Mouse (Mus musculus) lung, adult 2 months (tissue): ENCODE measurements around the gene Sdr9c7. TPM values are rescaled to one million over a fixed set of nuclear protein-coding genes. Genes with fewer than 3 reads are reported as not detected.
"Not testable (repeated sequence)": the region's sequence is repeated elsewhere in the genome, so short reads cannot be mapped to it uniquely, and the experiment has no call there.

Experiments used
- DNase-seq: peaks from one replicate; pipeline ENCODE4 v3.0.0; 2022
- H3K4me1 ChIP-seq: fragments of 200-500 bp; 2 replicates; pipeline ENCODE4 v1.6.1; 2011; ENCODE audit warnings: low read length; ENCODE audit not compliant: control insufficient read depth, insufficient read depth
- H3K4me3 ChIP-seq: fragments of 200-500 bp; replicated peaks from 2 replicates; pipeline ENCODE3; 2011; ENCODE audit warnings: low read depth, mild to moderate bottlenecking, control low read depth, low read length; ENCODE audit errors: extremely low read depth
- CTCF ChIP-seq: fragments of 200-500 bp; IDR thresholded peaks from 2 replicates; pipeline ENCODE4 v1.5.1; 2011; ENCODE audit warnings: mild to moderate bottlenecking, low read length, control low read depth; ENCODE audit not compliant: insufficient read depth
- POLR2A ChIP-seq: fragments of 200-500 bp; IDR thresholded peaks from 2 replicates; pipeline ENCODE4 v1.6.1; 2011; ENCODE audit warnings: low read depth, mild to moderate bottlenecking, control low read depth, low read length, borderline replicate concordance; ENCODE audit errors: extremely low read depth
- WGBS: fragments of 180-500 bp; shearing (Covaris S2); methylation state at CpG from one replicate; pipeline ENCODE4 v1.1.7; 2018; 5-methylcytosine and 5-hydroxymethylcytosine counted together
- polyA plus RNA-seq: library from polyadenylated mRNA; depleted of rRNA; stranded (reverse); fragments of >200 nt; gene quantifications from 2 replicates; pipeline ENCODE4 v1.2.3, GENCODE M21; 2012

Sdr9c7 gene
- polyA plus RNA-seq, 1 experiment = 2.9 TPM

- WGBS = 43% methylated on average over 7 of the region's 7 CpGs
- H3K4me1 ChIP-seq = peaks cover 3% of the 10 kb centered on the region; the same call in 1 of the 2 replicates
- H3K4me3 ChIP-seq = no peak overlapping the region
- TF ChIP-seq POLR2A (no peak), CTCF (no peak)
- DNase-seq = peak; percentile 10
Measured at GRCm38 (mm10) chr10:127904718-127905446, 6.6 kb downstream of the Sdr9c7 start.

GRCm38 (mm10) chr10:127906138-127906537, 7.8 kb downstream of the Sdr9c7 start:
- 88% methylated on average over 2 of the region's 2 CpGs for WGBS
- Histone ChIP-seq H3K4me1 (peaks cover 3% of the 10 kb centered on the region; the same call in 1 of the 2 replicates), H3K4me3 (no peak overlapping the region)
- TF ChIP-seq POLR2A = no peak
- no peak for TF ChIP-seq CTCF
- no peak for DNase-seq

GRCm38 (mm10) chr10:127907386-127907951, 9.2 kb downstream of the Sdr9c7 start:
- DNase-seq = no peak
- Histone ChIP-seq H3K4me1 (peaks cover 3% of the 10 kb centered on the region; the same call in 1 of the 2 replicates), H3K4me3 (no peak overlapping the region)
- no peak for TF ChIP-seq CTCF

GRCm38 (mm10) chr10:127915578-127915977, 17.3 kb downstream of the Sdr9c7 start:
- DNase-seq = no peak
- no peak overlapping the region for H3K4me3 ChIP-seq
- no peaks in the 10 kb centered on the region for H3K4me1 ChIP-seq
- WGBS = 93% methylated on average over 1 of the region's 1 CpGs
- TF ChIP-seq POLR2A (no peak), CTCF (no peak)

GRCm38 (mm10) chr10:127917183-127917582, 18.9 kb downstream of the Sdr9c7 start:
- 77% methylated on average over 3 of the region's 3 CpGs for WGBS
- DNase-seq = not testable (repeated sequence)

GRCm38 (mm10) chr10:127917651-127918050, 19.3 kb downstream of the Sdr9c7 start:
- no peaks in the 10 kb centered on the region for H3K4me1 ChIP-seq
- no peak for DNase-seq
- no peak for TF ChIP-seq POLR2A
- no peak for TF ChIP-seq CTCF
- 97% methylated on average over 5 of the region's 5 CpGs for WGBS
- no peak overlapping the region for H3K4me3 ChIP-seq

More at GRCm38 (mm10) chr10:127917183-127917582, 18.9 kb downstream of the Sdr9c7 start:
- not testable (repeated sequence) for H3K4me1 ChIP-seq, H3K4me3 ChIP-seq

- Histone ChIP-seq H3K4me1 (no peaks in the 10 kb centered on the region), H3K4me3 (no peak overlapping the region)
- TF ChIP-seq CTCF (no peak), POLR2A (no peak)
- no peak for DNase-seq
- 46% methylated on average over 1 of the region's 1 CpGs for WGBS
Measured at GRCm38 (mm10) chr10:127922241-127922640, 23.9 kb downstream of the Sdr9c7 start.

GRCm38 (mm10) chr10:127923024-127923423, 24.7 kb downstream of the Sdr9c7 start:
- WGBS = 85% methylated on average over 8 of the region's 8 CpGs
- TF ChIP-seq POLR2A = no peak
- no peak for TF ChIP-seq CTCF

GRCm38 (mm10) chr10:127924597-127925378, 26.5 kb downstream of the Sdr9c7 start:
- TF ChIP-seq POLR2A (no peak), CTCF (no peak)
- DNase-seq = no peak
- WGBS = 58% methylated on average over 7 of the region's 7 CpGs
- H3K4me1 ChIP-seq = no peaks in the 10 kb centered on the region
- no peak overlapping the region for H3K4me3 ChIP-seq

More at GRCm38 (mm10) chr10:127923024-127923423, 24.7 kb downstream of the Sdr9c7 start:
- Histone ChIP-seq H3K4me1 (no peaks in the 10 kb centered on the region), H3K4me3 (no peak overlapping the region)
- DNase-seq = no peak
